Mouse (Mus musculus) kidney, embryonic 16.5 days (tissue): ENCODE measurements around the gene Med13l. TPM values are rescaled to one million over a fixed set of nuclear protein-coding genes. Genes with fewer than 3 reads are reported as not detected.

Experiments used
- ATAC-seq: fragments of 200-750 bp; cut with Nextera tagmentation; 2 replicates; pipeline ENCODE4 v1.8.0; 2017; ENCODE audit warnings: moderate TSS enrichment; ENCODE audit not compliant: low FRiP score, low TSS enrichment
- H3K27ac ChIP-seq: fragments of 300-500 bp; sonication (generic); 2 replicates; pipeline ENCODE4 v1.5.1; 2014; ENCODE audit warnings: low read length
- H3K27me3 ChIP-seq: fragments of 300-500 bp; sonication (generic); 2 replicates; pipeline ENCODE4 v1.6.1; 2014; ENCODE audit warnings: low read length, control low read depth, mixed read lengths; ENCODE audit not compliant: insufficient read depth
- H3K36me3 ChIP-seq: fragments of 300-500 bp; sonication (generic); 2 replicates; pipeline ENCODE4 v1.6.1; 2014; ENCODE audit warnings: low read length, control low read depth, mixed read lengths; ENCODE audit not compliant: insufficient read depth
- H3K4me1 ChIP-seq: fragments of 300-500 bp; sonication (generic); 2 replicates; pipeline ENCODE4 v1.6.1; 2014; ENCODE audit warnings: low read length, control low read depth, mixed read lengths; ENCODE audit not compliant: insufficient read depth
- H3K4me2 ChIP-seq: fragments of 300-500 bp; sonication (generic); replicated peaks from 2 replicates; pipeline ENCODE4 v1.6.1; 2014; ENCODE audit warnings: low read depth, low read length
- H3K4me3 ChIP-seq: fragments of 300-500 bp; sonication (generic); 2 replicates; pipeline ENCODE4 v1.5.1; 2014; ENCODE audit warnings: mild to moderate bottlenecking, low read length
- H3K9ac ChIP-seq: fragments of 300-500 bp; sonication (generic); replicated peaks from 2 replicates; pipeline ENCODE4 v1.6.1; 2014; ENCODE audit warnings: low read length
- H3K9me3 ChIP-seq: fragments of 300-500 bp; sonication (generic); 2 replicates; pipeline ENCODE4 v1.6.1; 2016; ENCODE audit warnings: low read length, control low read depth
- WGBS: fragments of 180-500 bp; shearing (Covaris S2); extraction: QIAGEN DNeasy Blood & Tissue Kit; methylation state at CpG from one replicate; pipeline ENCODE4 v1.1.7; 2014; 5-methylcytosine and 5-hydroxymethylcytosine counted together
- polyA plus RNA-seq: library from polyadenylated mRNA; unstranded; fragments of >200 nt; fragmentation: Nextera tagmentation; extraction: Ambion mirVana; gene quantifications from 2 replicates; pipeline ENCODE4 v1.2.1, GENCODE M21; 2015

Gene Med13l
- polyA plus RNA-seq, 1 experiment from 2014 or later: 8.2 TPM

DNA sequence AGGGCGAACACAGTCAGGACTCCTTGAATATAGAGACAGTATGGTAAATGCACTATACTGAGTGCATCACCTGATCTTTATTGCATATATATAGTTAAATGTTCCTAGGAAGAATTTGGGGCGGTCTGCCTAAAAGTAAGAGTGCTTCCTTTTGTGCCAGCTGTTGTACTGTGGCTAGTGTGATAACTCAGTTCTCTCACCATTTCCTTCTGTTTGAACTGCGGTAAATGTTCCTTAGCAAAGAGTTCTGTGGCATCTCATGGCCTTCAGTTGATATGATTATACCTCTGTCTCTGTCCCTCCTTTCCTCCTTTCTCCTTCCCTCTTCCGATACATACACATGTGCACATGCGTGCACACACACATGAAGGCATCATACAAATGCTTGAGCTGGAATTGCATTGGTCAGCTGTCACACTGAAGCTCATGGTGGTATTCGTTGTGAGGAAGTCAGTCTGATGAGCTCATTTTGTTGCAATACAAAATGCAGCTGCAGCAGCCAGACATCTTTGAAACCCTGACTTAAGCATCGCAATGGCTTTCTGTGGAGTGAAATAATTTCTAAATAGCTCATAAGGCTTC is 97.9 kb downstream of the Med13l start:
- H3K27ac ChIP-seq: no peak overlapping the region
- H3K9ac ChIP-seq: no peak overlapping the region
- no peaks in the 10 kb centered on the region for H3K9me3 ChIP-seq
- peaks cover 12% of the 10 kb centered on the region; the same call in 1 of the 2 replicates for H3K4me1 ChIP-seq
- WGBS: 92% methylated on average over 7 of the region's 7 CpGs
- no peaks in the 10 kb centered on the region for H3K27me3 ChIP-seq
- no peak for ATAC-seq
- H3K36me3 ChIP-seq: no peaks in the 10 kb centered on the region
- no peak overlapping the region for H3K4me2 ChIP-seq
- no peak overlapping the region for H3K4me3 ChIP-seq

DNA sequence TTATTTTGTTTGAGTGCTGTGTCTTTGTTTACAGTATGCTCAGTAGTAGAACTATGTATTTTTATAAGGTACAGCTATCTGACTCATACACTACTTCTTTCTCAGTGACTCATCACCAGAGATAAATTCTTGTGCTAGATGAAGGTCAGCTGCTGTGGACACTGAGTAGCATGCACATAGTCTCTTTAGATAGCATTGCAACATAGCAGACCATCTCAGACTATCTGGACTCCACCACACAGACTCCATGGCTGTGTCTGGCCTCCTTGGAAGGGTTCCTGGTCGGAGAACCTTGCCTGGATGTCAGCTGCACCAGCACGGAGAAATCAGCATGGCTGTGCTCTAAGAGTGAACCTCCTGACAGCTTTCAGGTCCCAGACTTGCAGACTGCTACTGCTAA is 99.2 kb downstream of the Med13l start:
- no peak overlapping the region for H3K9ac ChIP-seq
- no peaks in the 10 kb centered on the region for H3K36me3 ChIP-seq
- no peaks in the 10 kb centered on the region for H3K27me3 ChIP-seq
- H3K27ac ChIP-seq: no peak overlapping the region
- ATAC-seq: no peak
- WGBS: 70% methylated on average over 2 of the region's 2 CpGs
- H3K4me3 ChIP-seq: no peak overlapping the region
- H3K9me3 ChIP-seq: no peaks in the 10 kb centered on the region
- peaks cover 15% of the 10 kb centered on the region; the same call in 1 of the 2 replicates for H3K4me1 ChIP-seq
- H3K4me2 ChIP-seq: no peak overlapping the region

DNA sequence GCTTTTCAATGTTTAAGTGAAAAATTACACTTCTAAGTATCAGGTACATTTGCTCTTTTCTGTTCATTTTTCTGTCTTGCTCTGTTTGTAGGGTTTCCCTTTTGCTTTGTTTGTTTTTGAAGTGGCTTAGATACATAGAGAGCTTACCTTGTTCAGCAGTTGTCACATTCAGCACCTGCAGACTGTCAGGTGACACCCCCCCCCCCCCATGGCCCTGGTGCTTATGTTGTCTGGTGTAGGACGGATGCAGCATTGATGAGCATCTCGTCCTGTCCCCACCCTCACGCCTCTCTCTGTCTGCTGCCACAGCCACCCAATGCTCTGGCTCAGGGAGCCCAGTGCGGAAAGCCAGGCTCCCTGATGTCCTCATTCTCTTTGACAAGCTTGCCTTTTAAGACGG is 101.3 kb downstream of the Med13l start:
- Histone ChIP-seq H3K36me3 (no peaks in the 10 kb centered on the region), H3K4me1 (peaks cover 18% of the 10 kb centered on the region), H3K27ac (no peak overlapping the region), H3K27me3 (no peaks in the 10 kb centered on the region), H3K4me2 (no peak overlapping the region), H3K9ac (no peak overlapping the region), H3K9me3 (no peaks in the 10 kb centered on the region), H3K4me3 (no peak overlapping the region)
- no peak for ATAC-seq
- 80% methylated on average over 5 of the region's 5 CpGs for WGBS

DNA sequence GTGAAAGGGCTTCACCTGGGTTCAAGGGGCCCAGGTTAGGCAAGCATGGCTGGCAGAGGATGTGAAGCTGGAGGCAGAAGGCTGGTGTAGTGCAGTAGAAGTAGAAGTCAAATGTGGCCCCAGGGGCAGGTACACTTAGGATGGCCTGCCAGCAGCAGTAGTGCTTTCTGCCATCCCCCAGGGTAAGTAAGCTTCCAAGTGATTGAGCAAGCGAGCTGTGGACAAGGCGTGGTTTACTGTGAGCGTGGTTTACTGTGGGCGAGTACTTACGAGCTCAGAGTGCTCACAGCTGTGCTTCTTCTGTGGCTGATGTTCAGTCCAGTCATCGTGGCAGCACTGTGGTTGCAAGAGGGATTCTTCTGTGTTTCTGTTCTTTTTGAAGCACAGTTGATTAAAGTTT is 103.5 kb downstream of the Med13l start:
- Histone ChIP-seq H3K4me1 (peaks cover 34% of the 10 kb centered on the region), H3K4me3 (no peak overlapping the region), H3K27me3 (no peaks in the 10 kb centered on the region), H3K4me2 (no peak overlapping the region), H3K36me3 (no peaks in the 10 kb centered on the region), H3K27ac (no peak overlapping the region), H3K9me3 (no peaks in the 10 kb centered on the region), H3K9ac (no peak overlapping the region)
- 65% methylated on average over 6 of the region's 6 CpGs for WGBS
- no peak for ATAC-seq

DNA sequence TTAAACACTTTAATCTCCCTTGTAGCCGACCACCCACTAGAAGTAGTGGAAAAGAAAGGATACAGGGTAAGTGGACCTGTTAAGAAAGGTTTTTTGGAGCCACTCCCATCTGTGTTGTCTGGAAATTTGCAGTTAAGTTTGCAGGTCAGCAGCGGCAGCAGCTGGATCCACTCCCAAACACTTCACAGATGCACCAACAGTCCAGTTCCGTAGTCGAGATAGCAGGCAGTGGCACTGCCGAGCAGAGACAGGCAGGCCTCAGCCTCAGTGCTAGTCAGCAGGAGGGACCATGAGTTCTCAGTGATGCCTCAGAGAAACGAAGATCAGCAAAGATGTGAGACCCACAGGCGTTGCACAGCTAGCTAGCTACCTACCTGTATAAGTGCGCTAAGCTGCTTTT is 104.5 kb downstream of the Med13l start:
- no peak overlapping the region for H3K4me2 ChIP-seq
- H3K9me3 ChIP-seq: no peaks in the 10 kb centered on the region
- no peak overlapping the region for H3K27ac ChIP-seq
- ATAC-seq: no peak
- peaks cover 39% of the 10 kb centered on the region for H3K4me1 ChIP-seq
- H3K27me3 ChIP-seq: no peaks in the 10 kb centered on the region
- WGBS: 85% methylated on average over 8 of the region's 8 CpGs
- H3K36me3 ChIP-seq: no peaks in the 10 kb centered on the region
- H3K9ac ChIP-seq: no peak overlapping the region
- no peak overlapping the region for H3K4me3 ChIP-seq

DNA sequence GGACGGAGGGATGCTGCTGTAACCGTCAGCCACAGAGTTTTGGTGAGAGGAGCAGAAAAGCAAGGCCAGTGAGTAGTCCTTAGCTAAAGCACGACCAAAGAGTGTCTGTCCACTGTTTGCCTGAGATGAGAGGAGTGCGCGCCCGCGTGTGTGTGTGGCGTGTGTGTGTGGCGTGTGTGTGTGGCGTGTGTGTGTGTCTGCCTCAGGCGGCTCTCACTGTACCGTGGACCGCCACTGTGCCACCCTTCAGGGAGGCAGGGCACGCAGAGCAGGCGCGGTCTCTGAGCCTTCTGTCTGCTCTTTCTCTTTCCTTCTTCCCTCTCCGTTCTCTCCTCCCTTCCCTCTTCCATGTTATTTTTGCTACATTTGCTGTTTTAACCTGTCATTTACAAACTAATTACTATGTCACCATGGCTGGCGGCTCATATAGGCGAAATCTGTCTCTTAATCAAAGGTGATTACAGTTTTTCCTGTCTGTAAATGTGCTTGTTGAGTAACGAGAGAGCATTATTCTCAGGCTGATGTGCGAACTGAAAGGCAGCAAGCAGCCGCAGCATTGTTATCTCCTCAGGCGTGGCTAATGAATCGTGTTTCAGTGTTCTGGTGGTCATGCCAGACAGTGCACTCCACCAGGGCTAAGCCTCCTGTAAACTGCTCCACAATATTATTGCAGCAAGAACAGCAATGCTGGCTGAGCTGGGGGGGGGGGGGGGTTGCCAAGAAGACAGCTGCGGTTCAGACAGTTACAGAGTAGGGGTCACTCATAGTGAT is 106.1 kb downstream of the Med13l start:
- WGBS: 54% methylated on average over 25 of the region's 25 CpGs
- Histone ChIP-seq H3K36me3 (no peaks in the 10 kb centered on the region), H3K4me1 (peaks cover 44% of the 10 kb centered on the region), H3K27ac (no peak overlapping the region), H3K9me3 (no peaks in the 10 kb centered on the region), H3K27me3 (no peaks in the 10 kb centered on the region), H3K4me2 (peak overlapping the region; percentile 32; the same call in 1 of the 2 replicates), H3K4me3 (no peak overlapping the region), H3K9ac (no peak overlapping the region)
- ATAC-seq: peak; percentile 34; the same call in 1 of the 2 replicates

DNA sequence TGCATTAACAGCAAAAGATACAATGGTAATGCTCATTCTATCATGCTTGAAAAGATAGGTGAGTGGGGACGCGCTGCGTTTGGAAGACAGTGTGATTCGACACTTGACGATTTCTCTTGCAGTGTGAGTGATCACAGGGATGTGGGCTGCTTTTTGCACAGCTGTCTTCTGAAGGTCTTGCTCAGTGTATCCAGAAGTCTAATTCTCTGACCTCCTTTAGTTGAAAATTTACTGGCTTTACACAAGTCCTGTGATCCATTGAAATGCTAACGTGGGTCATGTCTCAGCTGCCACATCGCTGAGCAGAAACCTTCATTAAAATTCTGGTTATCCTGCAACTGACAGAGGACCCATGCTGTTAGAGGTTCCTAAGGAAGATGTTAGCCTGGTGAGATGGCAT is 107.4 kb downstream of the Med13l start:
- H3K9me3 ChIP-seq: no peaks in the 10 kb centered on the region
- H3K27me3 ChIP-seq: no peaks in the 10 kb centered on the region
- no peak overlapping the region for H3K4me3 ChIP-seq
- H3K9ac ChIP-seq: no peak overlapping the region
- no peaks in the 10 kb centered on the region for H3K36me3 ChIP-seq
- 39% methylated on average over 7 of the region's 7 CpGs for WGBS
- H3K27ac ChIP-seq: no peak overlapping the region
- no peak overlapping the region; the same call in 1 of the 2 replicates for H3K4me2 ChIP-seq
- peaks cover 51% of the 10 kb centered on the region for H3K4me1 ChIP-seq
- peak; percentile 60; the same call in 1 of the 2 replicates for ATAC-seq

DNA sequence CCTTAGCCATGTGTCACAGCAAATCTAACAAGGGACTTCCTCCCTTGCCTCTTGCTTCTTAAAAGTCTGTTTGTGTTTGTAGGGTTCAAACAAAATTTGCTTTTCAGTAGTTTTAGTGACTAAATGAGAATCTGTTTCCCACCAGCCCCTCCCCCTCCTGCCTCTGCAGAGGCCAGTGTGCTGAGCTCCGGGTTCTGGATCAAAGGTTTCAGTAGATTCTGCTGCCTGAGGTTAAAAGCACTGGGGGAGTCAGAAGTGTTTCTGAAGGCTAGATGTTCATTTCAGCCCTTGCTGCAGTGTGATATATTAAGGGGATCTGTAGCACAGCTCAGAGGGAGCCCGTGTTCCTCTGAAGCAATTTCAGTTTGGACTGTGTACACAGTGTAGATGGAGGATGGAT is 108.5 kb downstream of the Med13l start:
- Histone ChIP-seq H3K4me3 (no peak overlapping the region), H3K4me1 (peaks cover 61% of the 10 kb centered on the region), H3K27ac (0 out of 2 replicates have a peak overlapping the region, but pooled peaks have one; percentile 23), H3K4me2 (no peak overlapping the region), H3K27me3 (no peaks in the 10 kb centered on the region), H3K9ac (no peak overlapping the region), H3K9me3 (no peaks in the 10 kb centered on the region), H3K36me3 (no peaks in the 10 kb centered on the region)
- ATAC-seq: 0 out of 2 replicates have a peak, but pooled peaks have one; percentile 26
- WGBS: 9% methylated on average over 2 of the region's 2 CpGs

DNA sequence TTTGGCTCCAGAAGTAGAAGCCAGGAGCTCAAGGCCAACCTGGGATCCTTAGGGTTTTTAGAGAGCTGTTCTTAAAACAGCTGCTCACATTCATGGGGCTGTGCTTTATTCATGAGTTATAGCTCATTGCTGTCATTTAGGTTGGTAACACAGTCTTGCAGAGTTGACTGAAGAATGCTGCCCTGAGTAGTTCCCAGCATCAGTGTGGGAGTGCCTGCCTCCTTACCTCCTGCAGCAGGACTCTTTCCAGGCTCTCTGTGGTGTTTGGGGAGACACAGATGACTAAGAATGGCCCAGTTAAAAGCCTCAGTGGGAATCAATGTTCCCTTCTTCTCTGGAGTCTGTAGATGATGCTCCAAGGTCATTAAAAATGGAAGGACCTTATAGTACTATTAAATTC is 111.6 kb downstream of the Med13l start:
- Histone ChIP-seq H3K4me2 (no peak overlapping the region), H3K9me3 (no peaks in the 10 kb centered on the region), H3K27me3 (no peaks in the 10 kb centered on the region), H3K36me3 (no peaks in the 10 kb centered on the region), H3K4me3 (no peak overlapping the region), H3K27ac (no peak overlapping the region), H3K9ac (no peak overlapping the region), H3K4me1 (peaks cover 68% of the 10 kb centered on the region)
- ATAC-seq: no peak

DNA sequence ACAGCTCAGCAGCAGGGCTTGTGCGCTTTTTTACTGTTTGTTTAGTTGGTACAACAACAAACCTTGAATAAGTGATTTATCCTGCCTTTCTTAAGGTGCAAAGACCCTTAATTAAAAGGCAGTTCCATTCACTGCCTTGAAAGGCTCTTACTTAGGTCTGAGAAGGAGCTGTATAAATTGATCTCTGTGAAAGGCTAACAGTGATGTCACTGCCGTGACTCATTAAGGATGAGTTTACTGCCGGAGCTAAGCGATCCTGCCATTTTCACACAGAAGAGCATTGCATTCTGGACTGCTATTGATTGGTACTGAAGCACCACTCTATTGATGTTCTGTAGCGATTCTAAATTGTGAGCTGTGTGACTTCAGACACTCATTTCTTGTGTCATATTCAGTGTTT is 113.4 kb downstream of the Med13l start:
- no peaks in the 10 kb centered on the region for H3K36me3 ChIP-seq
- H3K9me3 ChIP-seq: no peaks in the 10 kb centered on the region
- no peak overlapping the region for H3K9ac ChIP-seq
- H3K27ac ChIP-seq: 0 out of 2 replicates have a peak overlapping the region, but pooled peaks have one; percentile 8
- ATAC-seq: no peak
- H3K4me1 ChIP-seq: peaks cover 54% of the 10 kb centered on the region
- no peak overlapping the region for H3K4me3 ChIP-seq
- WGBS: 34% methylated on average over 5 of the region's 5 CpGs
- H3K4me2 ChIP-seq: no peak overlapping the region
- no peaks in the 10 kb centered on the region for H3K27me3 ChIP-seq
